Mouse (Mus musculus) ES-E14 (cell line): ENCODE results near the gene Olfr957. TPM values are rescaled to one million over a fixed set of nuclear protein-coding genes. Genes with fewer than 3 reads are reported as not detected.

Source experiments
- DNase-seq: peaks from one replicate; pipeline ENCODE4 v3.0.0-alpha.2; 2013; ENCODE audit warnings: low read depth, low spot score
- H3K27ac ChIP-seq: 2 replicates; pipeline ENCODE4 v1.5.1; 2012; ENCODE audit warnings: low read depth, mild to moderate bottlenecking, low read length, moderate library complexity, mixed read lengths; ENCODE audit not compliant: poor library complexity, insufficient read depth, severe bottlenecking
- H3K36me3 ChIP-seq: 2 replicates; pipeline ENCODE4 v1.6.1; 2012; ENCODE audit warnings: mild to moderate bottlenecking, low read length, moderate library complexity, mixed read lengths; ENCODE audit not compliant: control insufficient read depth, poor library complexity, insufficient read depth, severe bottlenecking
- H3K4me1 ChIP-seq, 2 experiments: fragments of 150-350 bp in 1 of 2; sonication (generic) in 1 of 2; 2 replicates each; pipeline ENCODE4 v1.6.1; 2012; ENCODE audit warnings: low read length in 2 of 2, mild to moderate bottlenecking in 1 of 2, mixed read lengths in 1 of 2; ENCODE audit not compliant: control insufficient read depth in 2 of 2, insufficient read depth in 2 of 2, poor library complexity in 1 of 2
- H3K4me3 ChIP-seq, 2 experiments: fragments of 150-350 bp in 1 of 2; sonication (generic) in 1 of 2; 2 replicates each; pipeline ENCODE4 v1.5.1; 2012; ENCODE audit warnings: low read length in 2 of 2, low read depth in 1 of 2, mild to moderate bottlenecking in 1 of 2, mixed read lengths in 1 of 2; ENCODE audit not compliant: insufficient read depth in 1 of 2, poor library complexity in 1 of 2, severe bottlenecking in 1 of 2
- H3K9ac ChIP-seq: 2 replicates; pipeline ENCODE4 v1.6.1; 2012; ENCODE audit warnings: low read depth, mild to moderate bottlenecking, low read length, mixed read lengths; ENCODE audit not compliant: poor library complexity, insufficient read depth, severe bottlenecking
- H3K9me3 ChIP-seq: fragments of 150-350 bp; sonication (generic); 2 replicates; pipeline ENCODE4 v1.6.1; 2012; ENCODE audit warnings: low read depth, mild to moderate bottlenecking, low read length; ENCODE audit not compliant: control insufficient read depth, insufficient read depth
- CHD2 ChIP-seq: IDR thresholded peaks from 2 replicates; pipeline ENCODE4 v1.6.1; 2014; ENCODE audit warnings: mild to moderate bottlenecking, low read depth, low read length, inconsistent platforms
- HCFC1 ChIP-seq: IDR thresholded peaks from 2 replicates; pipeline ENCODE4 v1.6.1; 2012; ENCODE audit warnings: low read length, inconsistent platforms, borderline replicate concordance; ENCODE audit not compliant: insufficient read depth
- MAFK ChIP-seq: IDR thresholded peaks from 2 replicates; pipeline ENCODE4 v1.6.1; 2014; ENCODE audit warnings: mild to moderate bottlenecking, low read depth, low read length, inconsistent platforms; ENCODE audit not compliant: insufficient read depth
- ZC3H11A ChIP-seq: IDR thresholded peaks from 2 replicates; pipeline ENCODE4 v1.6.1; 2012; ENCODE audit warnings: low read depth, mild to moderate bottlenecking, inconsistent platforms, low read length, borderline replicate concordance
- ZNF384 ChIP-seq: IDR thresholded peaks from 2 replicates; pipeline ENCODE4 v1.6.1; 2012; ENCODE audit warnings: low read depth, low read length, inconsistent platforms
- in situ Hi-C, 2 experiments: fragments of 600-800 bp; cut with MboI; formaldehyde crosslinking; loops; one replicate each; pipeline ENCODE4 v1.15.1; 2025; ENCODE audit warnings: low sequenced_read_pairs in 2 of 2, inconsistent platforms in 1 of 2; ENCODE audit not compliant: unreplicated experiment in 2 of 2
- total RNA-seq: library from RNA; depleted of rRNA; stranded (reverse); fragments of 300-350 nt; gene quantifications from 2 replicates; pipeline ENCODE4 v1.2.3, GENCODE M21; 2012; rRNA removed

Olfr957 gene
- not detected in 2 replicates for total RNA-seq

DNA sequence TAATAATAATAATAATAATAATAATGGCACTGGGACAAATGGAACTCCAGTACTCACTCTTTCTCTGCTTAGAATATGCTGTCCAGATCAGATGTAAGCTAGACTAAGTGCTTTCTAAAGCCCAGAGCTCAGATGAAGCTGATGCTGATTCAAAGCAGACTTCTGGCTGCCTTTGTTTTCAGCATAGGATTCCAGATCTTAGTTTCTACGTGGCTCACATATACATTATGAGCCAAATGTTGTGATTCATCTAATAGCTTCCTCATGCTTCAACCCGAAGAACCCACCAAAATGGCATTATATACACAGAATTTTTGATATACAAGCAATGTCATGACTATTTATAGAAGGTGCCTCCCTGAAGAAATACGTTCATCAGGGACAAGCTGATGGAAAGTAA, at the start of gene Olfr957:
Gene Olfr957, minus strand, starts transcription at position 279 of the 400 bp plus-strand sequence.
- no peak for TF ChIP-seq ZC3H11A
- TF ChIP-seq MAFK, result no peak
- no peak for TF ChIP-seq HCFC1
- no peak for TF ChIP-seq ZNF384
- no peak for TF ChIP-seq CHD2
- H3K4me3 ChIP-seq, result no peak within 1 kb of the TSS
- H3K4me1 ChIP-seq, result no peaks in the 10 kb centered on the region
- H3K9me3 ChIP-seq, result no peaks in the 10 kb centered on the region
- no peak within 1 kb of the TSS for H3K9ac ChIP-seq
- in situ Hi-C loops, result no loop called here
- no peaks in the 10 kb centered on the region for H3K36me3 ChIP-seq
- no peak for DNase-seq
- no peak within 1 kb of the TSS for H3K27ac ChIP-seq

- DNase-seq, result no peak
- no peak overlapping the region for H3K27ac ChIP-seq
- in situ Hi-C loops, result no loop called here
- no peaks in the 10 kb centered on the region for H3K36me3 ChIP-seq
- TF ChIP-seq CHD2 (no peak), MAFK (no peak), ZC3H11A (no peak), ZNF384 (no peak), HCFC1 (no peak)
- no peak overlapping the region for H3K9ac ChIP-seq
- no peaks in the 10 kb centered on the region for H3K4me1 ChIP-seq
- no peaks in the 10 kb centered on the region for H3K9me3 ChIP-seq
- no peak overlapping the region for H3K4me3 ChIP-seq
Observed at GRCm38 (mm10) chr9:39558349-39558647, 42.7 kb upstream of the Olfr957 start.

- TF ChIP-seq ZNF384, result no peak
- H3K9ac ChIP-seq, result no peak overlapping the region
- no peak overlapping the region for H3K27ac ChIP-seq
- no peak overlapping the region for H3K4me3 ChIP-seq
- no peaks in the 10 kb centered on the region for H3K4me1 ChIP-seq
- H3K36me3 ChIP-seq, result no peaks in the 10 kb centered on the region
- H3K9me3 ChIP-seq, result no peaks in the 10 kb centered on the region
- DNase-seq, result no peak
- in situ Hi-C loops, result no loop called here
Observed at GRCm38 (mm10) chr9:39557529-39558348, 42.1 kb upstream of the Olfr957 start.

- no peak within 1 kb of the TSS for H3K4me3 ChIP-seq
- TF ChIP-seq ZC3H11A (no peak), HCFC1 (no peak), MAFK (no peak), ZNF384 (no peak), CHD2 (no peak)
- no peaks in the 10 kb centered on the region for H3K36me3 ChIP-seq
- DNase-seq, result no peak
- H3K4me1 ChIP-seq, result no peaks in the 10 kb centered on the region
- no peak within 1 kb of the TSS for H3K9ac ChIP-seq
- in situ Hi-C loops, result no loop called here
- H3K9me3 ChIP-seq, result no peaks in the 10 kb centered on the region
- H3K27ac ChIP-seq, result no peak within 1 kb of the TSS
Observed at GRCm38 (mm10) chr9:39553946-39554345, 38.3 kb upstream of the Olfr957 start, which contains the start of gene Olfr958. TSS of gene Olfr958 (minus strand) at chr9:39554054.

- no peak overlapping the region for H3K4me3 ChIP-seq
- no peak overlapping the region for H3K27ac ChIP-seq
- no peaks in the 10 kb centered on the region for H3K36me3 ChIP-seq
- no peaks in the 10 kb centered on the region for H3K4me1 ChIP-seq
- in situ Hi-C loops, result no loop called here
- H3K9me3 ChIP-seq, result no peaks in the 10 kb centered on the region
- DNase-seq, result no peak
- no peak for TF ChIP-seq CHD2
- TF ChIP-seq MAFK, result no peak
- TF ChIP-seq ZC3H11A, result no peak
- TF ChIP-seq HCFC1, result no peak
- no peak for TF ChIP-seq ZNF384
- H3K9ac ChIP-seq, result no peak overlapping the region
Observed at GRCm38 (mm10) chr9:39550806-39551205, 35.2 kb upstream of the Olfr957 start.
